Comparison of ENCODE assay signal across 9 mouse cellular contexts in genomic region chr17:67512699-67513450, GRCm38 (mm10).
DNase-seq lines count a peak whose midpoint lies in the region; ATAC-seq lines count a peak whose summit lies in the region.
"Had no signal": no experiment of that assay in that cellular context is flagged by ENCODE, and none has a peak within 500 bp of the region (broad histone marks: within the 10 kb centered on the region; RNA-seq: fewer than 3 reads in every experiment).

No protein-coding gene starts in this region.

- no peak overlapping the region for H3K4me3 ChIP-seq in neural tube, embryonic 11.5 days (ENCODE audit: low read depth, low read length)
- no peak overlapping the region for H3K4me3 ChIP-seq in hindbrain, embryonic 13.5 days
- no peak overlapping the region for H3K4me3 ChIP-seq in stomach, embryonic 15.5 days (replicated peaks)

- no peak overlapping the region for H3K27ac ChIP-seq in neural tube, embryonic 11.5 days (ENCODE audit: low read depth, low read length)
- H3K27ac ChIP-seq in hindbrain, embryonic 13.5 days, result peak overlapping the region; percentile 19; the same call in 1 of the 2 replicates
- H3K27ac ChIP-seq in stomach, embryonic 15.5 days, result peak overlapping the region; percentile 72; the same call in 1 of the 2 replicates

- no peaks in the 10 kb centered on the region for H3K4me1 ChIP-seq in neural tube, embryonic 11.5 days (ENCODE audit: control insufficient read depth, insufficient read depth, low read length)
- no peaks in the 10 kb centered on the region for H3K4me1 ChIP-seq in hindbrain, embryonic 13.5 days (replicated peaks)
- H3K4me1 ChIP-seq in stomach, embryonic 15.5 days, result 0 out of 2 replicates have a peak, but pooled peaks cover 4% of the 10 kb centered on the region

- H3K27me3 ChIP-seq in neural tube, embryonic 11.5 days (ENCODE audit: control insufficient read depth, insufficient read depth, low read length), result no peaks in the 10 kb centered on the region
- no peaks in the 10 kb centered on the region for H3K27me3 ChIP-seq in hindbrain, embryonic 13.5 days
- no peaks in the 10 kb centered on the region for H3K27me3 ChIP-seq in stomach, embryonic 15.5 days (replicated peaks)

- DNase-seq in neural tube, embryonic 11.5 days (ENCODE audit: low spot score), result peak; percentile 15
- DNase-seq in neural tube, embryonic 10.5 days (ENCODE audit: extremely low spot score, low spot score), result no peak
- DNase-seq in liver, result peak; percentile 27
- DNase-seq in layer of hippocampus, postnatal 25 days (ENCODE audit: extremely low spot score in 1 of 2, low spot score in 1 of 2), result no peak
- no peak for DNase-seq in MN1 (ENCODE audit: low spot score)
- no peak for DNase-seq in ovary, postnatal 10 days (ENCODE audit: low spot score)

- ATAC-seq in neural tube, embryonic 11.5 days (ENCODE audit: insufficient read depth, low FRiP score, low TSS enrichment), result no peak
- ATAC-seq in hindbrain, embryonic 13.5 days (ENCODE audit: low FRiP score), result no peak
- ATAC-seq in stomach, embryonic 15.5 days (ENCODE audit: insufficient read depth, low FRiP score, low read depth), result peak; percentile 48; the same call in 1 of the 2 replicates

- WGBS in neural tube, embryonic 11.5 days, result 80% methylated on average over 6 of the region's 6 CpGs
- WGBS in hindbrain, embryonic 13.5 days, result 79% methylated on average over 6 of the region's 6 CpGs
- 51% methylated on average over 6 of the region's 6 CpGs for WGBS in stomach, embryonic 15.5 days

- H3K9ac ChIP-seq in neural tube, embryonic 11.5 days (ENCODE audit: low read length), result no peak overlapping the region
- no peak overlapping the region for H3K9ac ChIP-seq in hindbrain, embryonic 13.5 days
- no peak overlapping the region for H3K9ac ChIP-seq in stomach, embryonic 15.5 days

- H3K4me2 ChIP-seq in neural tube, embryonic 11.5 days (ENCODE audit: low read depth), result no peak overlapping the region
- H3K4me2 ChIP-seq in hindbrain, embryonic 13.5 days, result no peak overlapping the region
- no peak overlapping the region for H3K4me2 ChIP-seq in stomach, embryonic 15.5 days

- no peaks in the 10 kb centered on the region for H3K9me3 ChIP-seq in neural tube, embryonic 11.5 days (ENCODE audit: control insufficient read depth, low read length)
- no peaks in the 10 kb centered on the region for H3K9me3 ChIP-seq in hindbrain, embryonic 13.5 days
- H3K9me3 ChIP-seq in stomach, embryonic 15.5 days, result no peaks in the 10 kb centered on the region

- H3K36me3 ChIP-seq in neural tube, embryonic 11.5 days (ENCODE audit: control insufficient read depth, insufficient read depth, low read length), result no peaks in the 10 kb centered on the region
- no peaks in the 10 kb centered on the region for H3K36me3 ChIP-seq in hindbrain, embryonic 13.5 days
- no peaks in the 10 kb centered on the region for H3K36me3 ChIP-seq in stomach, embryonic 15.5 days
- H3K36me3 ChIP-seq: G1E had no signal

Comparison
In these comparisons a context has a peak if more than half of its experiments do, and no peak if none do; other contexts are left out.
1. DNase-seq: peak in neural tube, embryonic 11.5 days (single experiment) and liver (single experiment); none in neural tube, embryonic 10.5 days (single experiment), layer of hippocampus, postnatal 25 days (0 of 2), MN1 (single experiment) and ovary, postnatal 10 days (single experiment).